Mouse (Mus musculus): ENCODE data around the gene Tmprss9. TPM values are rescaled to one million over a fixed set of nuclear protein-coding genes. Genes with fewer than 3 reads are reported as not detected.

Gene Tmprss9
- polyA plus RNA-seq, 1 experiment: not detected

GRCm38 (mm10) chr10:80911891-80912290 is 40.2 kb downstream of the Tmprss9 start:
- H3K4me1 ChIP-seq (ENCODE audit: control insufficient read depth, insufficient read depth, low read length): no peaks in the 10 kb centered on the region
- no peak for TF ChIP-seq POLR2A (IDR thresholded peaks at IDR 0.05; ENCODE audit: borderline replicate concordance, low read depth, low read length)
- TF ChIP-seq CTCF (IDR thresholded peaks at IDR 0.05; ENCODE audit: low read depth, low read length): no peak
- H3K27ac ChIP-seq (ENCODE audit: insufficient read depth, low read depth, low read length): no peak overlapping the region
- no peak overlapping the region for H3K4me3 ChIP-seq (ENCODE audit: insufficient read depth, low read length)

- Histone ChIP-seq H3K4me1 (ENCODE audit: control insufficient read depth, insufficient read depth, low read length) (peaks cover 1% of the 10 kb centered on the region; the same call in 1 of the 2 replicates), H3K27ac (ENCODE audit: insufficient read depth, low read depth, low read length) (no peak overlapping the region), H3K4me3 (ENCODE audit: insufficient read depth, low read length) (no peak overlapping the region)
- TF ChIP-seq CTCF (IDR thresholded peaks at IDR 0.05; ENCODE audit: low read depth, low read length) (no peak), POLR2A (IDR thresholded peaks at IDR 0.05; ENCODE audit: borderline replicate concordance, low read depth, low read length) (no peak)
These were observed 41.8 kb downstream of the Tmprss9 start for GRCm38 (mm10) chr10:80913364-80914011.

GRCm38 (mm10) chr10:80914253-80914656 is 42.6 kb downstream of the Tmprss9 start:
- no peak for TF ChIP-seq CTCF (IDR thresholded peaks at IDR 0.05; ENCODE audit: low read depth, low read length)
- TF ChIP-seq POLR2A (IDR thresholded peaks at IDR 0.05; ENCODE audit: borderline replicate concordance, low read depth, low read length): no peak
- Histone ChIP-seq H3K27ac (ENCODE audit: insufficient read depth, low read depth, low read length) (no peak overlapping the region), H3K4me1 (ENCODE audit: control insufficient read depth, insufficient read depth, low read length) (peaks cover 3% of the 10 kb centered on the region; the same call in 1 of the 2 replicates), H3K4me3 (ENCODE audit: insufficient read depth, low read length) (no peak overlapping the region)

GRCm38 (mm10) chr10:80915260-80915659 is 43.6 kb downstream of the Tmprss9 start:
- Histone ChIP-seq H3K27ac (ENCODE audit: insufficient read depth, low read depth, low read length) (no peak overlapping the region), H3K4me3 (ENCODE audit: insufficient read depth, low read length) (no peak overlapping the region), H3K4me1 (ENCODE audit: control insufficient read depth, insufficient read depth, low read length) (peaks cover 3% of the 10 kb centered on the region; the same call in 1 of the 2 replicates)
- TF ChIP-seq POLR2A (IDR thresholded peaks at IDR 0.05; ENCODE audit: borderline replicate concordance, low read depth, low read length): no peak
- TF ChIP-seq CTCF (IDR thresholded peaks at IDR 0.05; ENCODE audit: low read depth, low read length): no peak

GRCm38 (mm10) chr10:80915736-80916135 is 44.1 kb downstream of the Tmprss9 start:
- TF ChIP-seq POLR2A (IDR thresholded peaks at IDR 0.05; ENCODE audit: borderline replicate concordance, low read depth, low read length) (no peak), CTCF (IDR thresholded peaks at IDR 0.05; ENCODE audit: low read depth, low read length) (no peak)
- H3K4me1 ChIP-seq (ENCODE audit: control insufficient read depth, insufficient read depth, low read length): peaks cover 3% of the 10 kb centered on the region; the same call in 1 of the 2 replicates
- H3K4me3 ChIP-seq (ENCODE audit: insufficient read depth, low read length): no peak overlapping the region
- H3K27ac ChIP-seq (ENCODE audit: insufficient read depth, low read depth, low read length): no peak overlapping the region

GRCm38 (mm10) chr10:80917336-80917778 is 45.7 kb downstream of the Tmprss9 start:
- Histone ChIP-seq H3K4me3 (ENCODE audit: insufficient read depth, low read length) (peak overlapping the region; percentile 84), H3K4me1 (ENCODE audit: control insufficient read depth, insufficient read depth, low read length) (peaks cover 3% of the 10 kb centered on the region; the same call in 1 of the 2 replicates), H3K27ac (ENCODE audit: insufficient read depth, low read depth, low read length) (no peak overlapping the region)
- TF ChIP-seq CTCF (IDR thresholded peaks at IDR 0.05; ENCODE audit: low read depth, low read length) (no peak), POLR2A (IDR thresholded peaks at IDR 0.05; ENCODE audit: borderline replicate concordance, low read depth, low read length) (no peak)

GRCm38 (mm10) chr10:80917779-80918434 is 46.3 kb downstream of the Tmprss9 start, which contains the start of gene Lmnb2:
TSS of gene Lmnb2 (minus strand) at chr10:80918245.
- no peak for TF ChIP-seq CTCF (IDR thresholded peaks at IDR 0.05; ENCODE audit: low read depth, low read length)
- no peak for TF ChIP-seq POLR2A (IDR thresholded peaks at IDR 0.05; ENCODE audit: borderline replicate concordance, low read depth, low read length)
- Histone ChIP-seq H3K4me3 (ENCODE audit: insufficient read depth, low read length) (peak within 1 kb of the TSS; percentile 84), H3K4me1 (ENCODE audit: control insufficient read depth, insufficient read depth, low read length) (peaks cover 3% of the 10 kb centered on the region; the same call in 1 of the 2 replicates), H3K27ac (ENCODE audit: insufficient read depth, low read depth, low read length) (no peak within 1 kb of the TSS)

GRCm38 (mm10) chr10:80921923-80922322 is 50.3 kb downstream of the Tmprss9 start:
- TF ChIP-seq CTCF (IDR thresholded peaks at IDR 0.05; ENCODE audit: low read depth, low read length) (no peak), POLR2A (IDR thresholded peaks at IDR 0.05; ENCODE audit: borderline replicate concordance, low read depth, low read length) (no peak)
- Histone ChIP-seq H3K4me3 (ENCODE audit: insufficient read depth, low read length) (no peak overlapping the region), H3K27ac (ENCODE audit: insufficient read depth, low read depth, low read length) (no peak overlapping the region)

GRCm38 (mm10) chr10:80925472-80925871 is 53.8 kb downstream of the Tmprss9 start:
- Histone ChIP-seq H3K4me1 (ENCODE audit: control insufficient read depth, insufficient read depth, low read length) (no peaks in the 10 kb centered on the region), H3K4me3 (ENCODE audit: insufficient read depth, low read length) (no peak overlapping the region), H3K27ac (ENCODE audit: insufficient read depth, low read depth, low read length) (no peak overlapping the region)
- no peak for TF ChIP-seq CTCF (IDR thresholded peaks at IDR 0.05; ENCODE audit: low read depth, low read length)
- no peak for TF ChIP-seq POLR2A (IDR thresholded peaks at IDR 0.05; ENCODE audit: borderline replicate concordance, low read depth, low read length)

More at GRCm38 (mm10) chr10:80921923-80922322, 50.3 kb downstream of the Tmprss9 start:
- peaks cover 3% of the 10 kb centered on the region; the same call in 1 of the 2 replicates for H3K4me1 ChIP-seq (ENCODE audit: control insufficient read depth, insufficient read depth, low read length)
